Mouse (Mus musculus) MEL (cell line): ENCODE measurements around the gene Dnaja3. TPM values are rescaled to one million over a fixed set of nuclear protein-coding genes. Genes with fewer than 3 reads are reported as not detected.

Experiments used
- DNase-seq: peaks from one replicate; pipeline ENCODE4 v3.0.0; 2011; ENCODE audit warnings: low read depth, low spot score
- H3K27ac ChIP-seq: 2 replicates; pipeline ENCODE4 v1.5.1; 2012; ENCODE audit warnings: low read depth, mild to moderate bottlenecking, control low read depth, low read length, moderate library complexity; ENCODE audit not compliant: control insufficient read depth
- H3K27me3 ChIP-seq, 2 experiments: fragments of 150-350 bp in 1 of 2; sonication (generic) in 1 of 2; 2 replicates each; pipeline ENCODE4 v1.6.1; 2012; ENCODE audit warnings: low read length in 2 of 2, mild to moderate bottlenecking in 2 of 2, improper control_type of control experiment in 1 of 2, moderate library complexity in 1 of 2; ENCODE audit not compliant: insufficient read depth in 2 of 2, control insufficient read depth in 1 of 2
- H3K36me3 ChIP-seq, 2 experiments: 2 replicates each; pipeline ENCODE4 v1.6.1; 2012 to 2014; ENCODE audit warnings: low read length in 2 of 2, improper control_type of control experiment in 1 of 2, inconsistent platforms in 1 of 2, mild to moderate bottlenecking in 1 of 2; ENCODE audit not compliant: insufficient read depth in 2 of 2, control insufficient read depth in 1 of 2
- H3K4me1 ChIP-seq, 2 experiments: fragments of 150-350 bp in 1 of 2; sonication (generic) in 1 of 2; 2 replicates each; pipeline ENCODE4 v1.6.1; 2012; ENCODE audit warnings: low read length in 2 of 2, improper control_type of control experiment in 1 of 2, mild to moderate bottlenecking in 1 of 2; ENCODE audit not compliant: insufficient read depth in 2 of 2, control insufficient read depth in 1 of 2
- H3K4me3 ChIP-seq, 2 experiments: fragments of 150-350 bp in 1 of 2; sonication (generic) in 1 of 2; 2 replicates each; pipeline ENCODE4 v1.5.1; 2012; ENCODE audit warnings: low read depth in 2 of 2, low read length in 2 of 2, mild to moderate bottlenecking in 2 of 2, moderate library complexity in 2 of 2, control low read depth in 1 of 2, improper control_type of control experiment in 1 of 2; ENCODE audit not compliant: control insufficient read depth in 1 of 2, insufficient read depth in 1 of 2
- H3K79me2 ChIP-seq: 2 replicates; pipeline ENCODE4 v1.6.1; 2012; ENCODE audit warnings: mild to moderate bottlenecking, low read length, moderate library complexity; ENCODE audit not compliant: control insufficient read depth, poor library complexity, insufficient read depth
- H3K9ac ChIP-seq: 2 replicates; pipeline ENCODE4 v1.6.1; 2012; ENCODE audit warnings: low read depth, mild to moderate bottlenecking, control low read depth, low read length, moderate library complexity; ENCODE audit not compliant: control insufficient read depth, poor library complexity, severe bottlenecking
- H3K9me3 ChIP-seq: fragments of 150-350 bp; sonication (generic); replicated peaks from 2 replicates; pipeline ENCODE4 v1.6.1; 2012; ENCODE audit warnings: mild to moderate bottlenecking, low read length, improper control_type of control experiment, moderate library complexity; ENCODE audit not compliant: insufficient read depth
- BHLHE40 ChIP-seq: IDR thresholded peaks from 2 replicates; pipeline ENCODE4 v1.6.1; 2012; ENCODE audit warnings: low read depth, mild to moderate bottlenecking, inconsistent platforms, low read length, improper control_type of control experiment, borderline replicate concordance
- CHD1 ChIP-seq: IDR thresholded peaks from 2 replicates; pipeline ENCODE4 v1.6.1; 2012; ENCODE audit warnings: low read depth, mild to moderate bottlenecking, inconsistent platforms, low read length, improper control_type of control experiment
- CTCF ChIP-seq, 3 experiments: IDR thresholded peaks in 2 of 3; conservative IDR thresholded peaks in 1 of 3; 2 replicates each; pipeline ENCODE4 v1.5.1; 2011 to 2012; ENCODE audit warnings: low read length in 3 of 3, low read depth in 2 of 3, mild to moderate bottlenecking in 2 of 3, improper control_type of control experiment in 1 of 3, inconsistent platforms in 1 of 3, mixed read lengths in 1 of 3, moderate library complexity in 1 of 3; ENCODE audit not compliant: control insufficient read depth in 1 of 3, insufficient read depth in 1 of 3, poor library complexity in 1 of 3, severe bottlenecking in 1 of 3
- E2F4 ChIP-seq: IDR thresholded peaks from 2 replicates; pipeline ENCODE4 v1.6.1; 2011; ENCODE audit warnings: low read depth, low read length, improper control_type of control experiment, borderline replicate concordance
- ELF1 ChIP-seq: IDR thresholded peaks from 2 replicates; pipeline ENCODE4 v1.6.1; 2014; ENCODE audit warnings: low read depth, mild to moderate bottlenecking, inconsistent platforms, low read length, improper control_type of control experiment, moderate library complexity
- ETS1 ChIP-seq: IDR thresholded peaks from 2 replicates; pipeline ENCODE4 v1.6.1; 2012; ENCODE audit warnings: low read depth, mild to moderate bottlenecking, inconsistent platforms, low read length, improper control_type of control experiment, moderate library complexity
- GABPA ChIP-seq: IDR thresholded peaks from 2 replicates; pipeline ENCODE4 v1.6.1; 2012; ENCODE audit warnings: low read depth, mild to moderate bottlenecking, inconsistent platforms, low read length, improper control_type of control experiment, moderate library complexity
- GATA1 ChIP-seq: IDR thresholded peaks from 2 replicates; pipeline ENCODE4 v1.6.1; 2011; ENCODE audit warnings: low read depth, low read length, improper control_type of control experiment
- HCFC1 ChIP-seq: IDR thresholded peaks from 2 replicates; pipeline ENCODE4 v1.6.1; 2012; ENCODE audit warnings: low read depth, mild to moderate bottlenecking, inconsistent platforms, low read length, improper control_type of control experiment, moderate library complexity
- KAT2A ChIP-seq: conservative IDR thresholded peaks from 2 replicates; pipeline ENCODE4 v1.6.1; 2012; ENCODE audit warnings: low read depth, low read length, improper control_type of control experiment, inconsistent platforms
- MAFK ChIP-seq: IDR thresholded peaks from 2 replicates; pipeline ENCODE4 v1.6.1; 2011; ENCODE audit warnings: low read depth, mild to moderate bottlenecking, low read length, improper control_type of control experiment, borderline replicate concordance
- MAX ChIP-seq: IDR thresholded peaks from 2 replicates; pipeline ENCODE4 v1.6.1; 2011; ENCODE audit warnings: low read length, improper control_type of control experiment
- MYB ChIP-seq: IDR thresholded peaks from 2 replicates; pipeline ENCODE4 v1.6.1; 2011; ENCODE audit warnings: mild to moderate bottlenecking, low read depth, low read length, improper control_type of control experiment
- NELFE ChIP-seq: IDR thresholded peaks from 2 replicates; pipeline ENCODE4 v1.6.1; 2011; ENCODE audit warnings: low read depth, low read length, improper control_type of control experiment
- POLR2A ChIP-seq, 2 experiments: IDR thresholded peaks; 2 replicates each; pipeline ENCODE4 v1.6.1; 2011 to 2012; ENCODE audit warnings: low read length in 2 of 2, mild to moderate bottlenecking in 2 of 2, control low read depth in 1 of 2, improper control_type of control experiment in 1 of 2, low read depth in 1 of 2, moderate library complexity in 1 of 2; ENCODE audit not compliant: control insufficient read depth in 1 of 2, insufficient read depth in 1 of 2, poor library complexity in 1 of 2
- POLR2AphosphoS5 ChIP-seq: IDR thresholded peaks from 2 replicates; pipeline ENCODE4 v1.6.1; 2012; ENCODE audit warnings: low read depth, borderline replicate concordance, mild to moderate bottlenecking, inconsistent platforms, low read length, moderate library complexity, mixed read lengths
- RAD21 ChIP-seq: IDR thresholded peaks from 2 replicates; pipeline ENCODE4 v1.6.1; 2011; ENCODE audit warnings: mild to moderate bottlenecking, low read depth, low read length, improper control_type of control experiment
- SIN3A ChIP-seq: IDR thresholded peaks from 2 replicates; pipeline ENCODE4 v1.6.1; 2012; ENCODE audit warnings: low read length, improper control_type of control experiment, inconsistent platforms
- SMC3 ChIP-seq: IDR thresholded peaks from 2 replicates; pipeline ENCODE4 v1.6.1; 2011; ENCODE audit warnings: low read depth, low read length, improper control_type of control experiment
- TAL1 ChIP-seq: IDR thresholded peaks from 2 replicates; pipeline ENCODE4 v1.6.1; 2012; ENCODE audit warnings: mild to moderate bottlenecking, inconsistent platforms, low read length, moderate library complexity, mixed read lengths
- TCF12 ChIP-seq: IDR thresholded peaks from 2 replicates; pipeline ENCODE4 v1.6.1; 2014; ENCODE audit warnings: low read depth, mild to moderate bottlenecking, inconsistent platforms, low read length, improper control_type of control experiment, moderate library complexity
- UBTF ChIP-seq: IDR thresholded peaks from 2 replicates; pipeline ENCODE4 v1.6.1; 2012; ENCODE audit warnings: low read depth, mild to moderate bottlenecking, inconsistent platforms, low read length, improper control_type of control experiment, moderate library complexity, borderline replicate concordance; ENCODE audit not compliant: insufficient read depth
- ZC3H11A ChIP-seq: IDR thresholded peaks from 2 replicates; pipeline ENCODE4 v1.6.1; 2012; ENCODE audit warnings: low read depth, mild to moderate bottlenecking, inconsistent platforms, low read length, improper control_type of control experiment
- ZKSCAN1 ChIP-seq: IDR thresholded peaks from 2 replicates; pipeline ENCODE4 v1.6.1; 2012; ENCODE audit warnings: low read depth, mild to moderate bottlenecking, inconsistent platforms, low read length, improper control_type of control experiment, moderate library complexity
- ZMIZ1 ChIP-seq: IDR thresholded peaks from 2 replicates; pipeline ENCODE4 v1.6.1; 2012; ENCODE audit warnings: low read depth, mild to moderate bottlenecking, inconsistent platforms, low read length, improper control_type of control experiment, moderate library complexity
- ZNF384 ChIP-seq: IDR thresholded peaks from 2 replicates; pipeline ENCODE4 v1.6.1; 2012; ENCODE audit warnings: low read depth, mild to moderate bottlenecking, inconsistent platforms, low read length, improper control_type of control experiment
- polyA plus RNA-seq, 2 experiments: library from polyadenylated mRNA; stranded (reverse) in 1 of 2; unstranded in 1 of 2; fragments of >175 nt in 1 of 2; fragments of >200 nt in 1 of 2; gene quantifications; 2 replicates each; pipeline versions ENCODE4 v1.2.1 to v1.2.4; 2012; ENCODE audit warnings: low replicate concordance in 2 of 2, low read depth in 1 of 2; ENCODE audit not compliant: insufficient read length in 2 of 2, insufficient read depth in 1 of 2, missing spikeins in 1 of 2
- total RNA-seq: library from RNA; depleted of rRNA; stranded (reverse); fragments of 300-350 nt; gene quantifications from 2 replicates; pipeline ENCODE4 v1.2.3, GENCODE M21; 2012

Dnaja3 gene
- total and polyA plus RNA-seq, 3 experiments: 91.8 to 94.3 TPM; not detected in 1

DNA sequence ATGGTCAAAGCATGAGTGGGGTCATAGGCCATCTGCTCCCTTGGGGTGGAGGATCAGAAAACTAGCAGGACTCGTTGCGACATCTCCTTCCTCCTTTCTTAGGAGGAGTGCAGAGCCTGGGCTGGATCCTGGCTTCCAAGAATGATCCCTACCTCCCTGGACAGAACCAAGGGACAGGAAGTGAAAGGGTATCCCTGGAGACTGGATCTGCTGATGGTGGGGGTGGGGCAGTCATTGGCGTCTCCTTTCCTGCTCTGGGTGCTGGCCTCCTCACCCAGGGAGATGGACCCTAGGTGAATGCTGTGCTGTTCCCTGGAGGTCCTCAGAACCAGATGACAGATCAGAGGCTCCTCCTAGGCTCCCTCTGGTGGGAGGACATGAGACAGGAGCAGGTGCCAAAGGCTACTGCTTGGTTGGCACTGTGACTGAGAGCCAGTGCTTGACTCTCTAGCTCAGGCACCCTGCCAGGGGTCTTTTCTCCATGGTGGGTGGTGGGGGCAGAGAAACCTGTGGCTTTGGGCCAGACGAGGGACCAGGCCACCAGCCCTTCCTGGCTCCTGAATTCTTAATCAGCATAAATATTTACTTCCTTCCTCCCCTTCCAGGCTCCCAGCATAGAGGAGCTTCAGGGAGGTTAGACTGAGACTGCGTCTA lies 33.2 kb upstream of the Dnaja3 start:
- H3K27ac ChIP-seq: no peak overlapping the region
- no peaks in the 10 kb centered on the region for H3K9me3 ChIP-seq
- DNase-seq: no peak
- peak; percentile 13 to 58 (median 50); a peak in 4 of 6 replicates for TF ChIP-seq CTCF (IDR thresholded peaks at IDR 0.05 in 2 of 3, conservative IDR thresholded peaks at IDR 0.05 in 1 of 3; ENCODE audit: control insufficient read depth in 1 of 3, insufficient read depth in 1 of 3, low read depth in 2 of 3, low read length in 3 of 3, poor library complexity in 1 of 3, severe bottlenecking in 1 of 3)
- no peak for TF ChIP-seq TAL1
- TF ChIP-seq RAD21: peak; percentile 14
- TF ChIP-seq ZC3H11A: no peak
- peak; percentile 73 for TF ChIP-seq SMC3
- TF ChIP-seq, all 39 proteins: peak for 3
- Histone ChIP-seq H3K9ac (no peak overlapping the region), H3K36me3 (no peaks in the 10 kb centered on the region), H3K4me1 (no peaks in the 10 kb centered on the region; a peak in 1 of 4 replicates), H3K27me3 (no peaks in the 10 kb centered on the region), H3K79me2 (no peaks in the 10 kb centered on the region), H3K4me3 (no peak overlapping the region)

DNA sequence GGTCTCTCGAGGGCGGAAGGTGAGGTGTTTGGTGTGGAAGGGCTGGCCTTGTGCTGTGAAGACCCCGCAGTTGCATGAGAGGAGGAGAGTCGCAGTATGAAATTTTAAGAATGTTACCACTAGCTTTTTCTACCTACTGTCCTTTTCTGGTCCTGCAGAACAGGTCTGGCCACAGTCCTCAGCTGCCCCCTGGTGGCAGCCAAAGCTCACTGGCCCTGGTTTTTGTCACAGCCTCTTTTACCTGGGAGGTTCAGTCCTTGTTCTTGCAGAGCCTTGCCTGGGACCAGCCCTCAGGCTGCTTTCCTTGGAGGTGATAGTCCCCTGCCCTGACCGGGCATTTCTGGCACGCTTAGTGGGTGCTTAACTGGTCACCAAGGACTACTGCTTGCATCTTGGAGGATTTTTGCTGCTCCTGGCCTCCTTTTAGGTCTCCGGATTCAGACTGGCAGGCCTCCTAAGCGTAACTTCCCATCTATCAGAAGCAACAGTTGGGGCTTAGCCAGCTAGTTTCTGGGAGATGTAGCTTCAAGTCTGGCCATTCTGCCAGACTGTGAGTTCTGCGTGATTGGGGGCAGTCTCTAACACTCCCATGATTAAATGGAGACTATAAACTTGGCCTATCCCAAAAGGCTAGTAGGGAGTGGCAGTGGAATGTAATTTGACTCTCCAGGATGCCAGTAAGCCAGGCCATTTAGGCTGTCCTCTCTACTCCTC lies 31.8 kb upstream of the Dnaja3 start:
- H3K9ac ChIP-seq: no peak overlapping the region
- H3K27ac ChIP-seq: no peak overlapping the region
- no peak overlapping the region for H3K4me3 ChIP-seq
- TF ChIP-seq MAX (no peak), HCFC1 (no peak), TCF12 (no peak), ZKSCAN1 (no peak), TAL1 (no peak), MYB (no peak), CHD1 (no peak), RAD21 (peak; percentile 99), GATA1 (no peak), POLR2A (IDR thresholded peaks at IDR 0.05; ENCODE audit: control insufficient read depth in 1 of 2, insufficient read depth in 1 of 2, low read depth in 1 of 2, low read length in 2 of 2, poor library complexity in 1 of 2) (no peak), BHLHE40 (no peak), ZMIZ1 (no peak), GABPA (no peak), CTCF (IDR thresholded peaks at IDR 0.05 in 2 of 3, conservative IDR thresholded peaks at IDR 0.05 in 1 of 3; ENCODE audit: control insufficient read depth in 1 of 3, insufficient read depth in 1 of 3, low read depth in 2 of 3, low read length in 3 of 3, poor library complexity in 1 of 3, severe bottlenecking in 1 of 3) (peak; percentile 94 to 98 (median 98); a peak in 5 of 6 replicates), UBTF (no peak), POLR2AphosphoS5 (no peak), NELFE (no peak), ZNF384 (no peak), ZC3H11A (peak; percentile 97), ELF1 (no peak), SMC3 (peak; percentile 98), ETS1 (no peak), KAT2A (no peak), SIN3A (no peak), E2F4 (no peak), MAFK (no peak)
- no peaks in the 10 kb centered on the region for H3K36me3 ChIP-seq
- H3K79me2 ChIP-seq: no peaks in the 10 kb centered on the region
- peak; percentile 85 for DNase-seq
- no peaks in the 10 kb centered on the region for H3K27me3 ChIP-seq
- H3K4me1 ChIP-seq: no peaks in the 10 kb centered on the region
- no peaks in the 10 kb centered on the region for H3K9me3 ChIP-seq
